9 mouse cellular contexts compared by ENCODE assay signal in the genomic region with DNA sequence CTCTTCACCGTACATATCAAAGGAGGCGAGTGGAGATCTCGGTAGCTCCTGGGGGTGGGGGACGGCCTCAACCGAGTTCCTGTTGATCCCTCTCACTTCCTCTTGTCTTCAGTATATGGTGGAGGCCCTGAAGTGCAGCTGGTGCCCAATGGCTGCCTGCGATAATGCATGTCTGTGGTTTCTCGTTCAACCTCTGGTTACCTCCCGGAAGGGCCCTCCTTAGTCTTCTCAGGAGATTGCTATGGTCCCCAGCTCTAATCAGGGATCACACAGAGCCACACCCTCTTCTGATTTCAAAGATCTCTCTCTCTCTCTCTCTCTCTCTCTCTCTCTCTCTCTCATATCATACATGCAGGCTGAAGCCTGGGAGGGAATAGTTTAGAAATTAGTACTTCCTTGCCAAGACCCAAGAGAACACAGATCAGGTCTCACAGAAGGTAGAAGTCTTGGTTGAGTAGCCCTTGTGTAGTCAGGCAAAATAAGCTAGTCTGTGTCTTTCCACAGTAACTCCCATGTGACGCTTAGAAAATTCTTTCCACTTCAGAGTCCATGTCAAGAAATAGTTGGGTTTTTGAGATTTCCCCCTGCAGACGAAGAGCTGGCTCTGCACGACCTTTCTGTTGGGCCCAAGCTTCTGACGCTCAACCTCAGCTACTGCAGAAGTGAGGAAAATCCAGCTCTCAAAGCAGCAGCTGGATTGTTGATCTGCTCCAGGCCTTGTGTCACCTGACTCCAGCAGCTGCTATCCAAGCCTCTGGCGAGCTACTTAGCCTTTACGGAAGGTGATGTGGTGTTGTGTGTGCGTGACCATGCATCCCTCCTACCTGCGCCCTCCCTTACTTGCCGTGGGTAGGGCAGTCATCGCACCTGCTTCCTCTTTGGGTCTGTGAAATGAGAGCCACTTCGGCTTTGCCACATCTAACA. TPM values are rescaled to one million over a fixed set of nuclear protein-coding genes. Genes with fewer than 3 reads are reported as not detected.
A peak's percentile ranks its signal among the peaks of the same experiment; 100 is the strongest.
DNase-seq lines count a peak whose midpoint lies in the region; ATAC-seq and TF ChIP-seq lines count a peak whose summit lies in the region.
"Had no signal": no experiment of that assay in that cellular context is flagged by ENCODE, and none has a peak within 500 bp of the region (broad histone marks: within the 10 kb centered on the region; RNA-seq: fewer than 3 reads in every experiment).

No protein-coding gene starts in this region.

- WGBS in heart, embryonic 15.5 days, result 69% methylated on average over 19 of the region's 19 CpGs
- WGBS in hindbrain, embryonic 12.5 days, result 86% methylated on average over 19 of the region's 19 CpGs

- no peak for ATAC-seq in heart, embryonic 15.5 days (replicated peaks; ENCODE audit: insufficient number of reproducible peaks, insufficient read depth, low FRiP score, low read depth)
- ATAC-seq in hindbrain, embryonic 12.5 days (ENCODE audit: low FRiP score), result no peak

- no peaks in the 10 kb centered on the region for H3K9me3 ChIP-seq in heart, embryonic 15.5 days (replicated peaks)
- no peaks in the 10 kb centered on the region for H3K9me3 ChIP-seq in hindbrain, embryonic 12.5 days (replicated peaks)
- H3K9me3 ChIP-seq: midbrain, embryonic 12.5 days had no signal

- peak overlapping the region; percentile 35; the same call in 1 of the 2 replicates for H3K4me2 ChIP-seq in heart, embryonic 15.5 days
- H3K4me2 ChIP-seq in hindbrain, embryonic 12.5 days (replicated peaks), result no peak overlapping the region
- H3K4me2 ChIP-seq: midbrain, embryonic 12.5 days had no signal

- no peak overlapping the region for H3K4me3 ChIP-seq in left cerebral cortex, adult 2 months
- H3K4me3 ChIP-seq in heart, embryonic 15.5 days, result no peak overlapping the region
- H3K4me3 ChIP-seq in hindbrain, embryonic 12.5 days, result no peak overlapping the region
- H3K4me3 ChIP-seq: midbrain, embryonic 12.5 days had no signal

- H3K27me3 ChIP-seq in heart, embryonic 15.5 days, result no peaks in the 10 kb centered on the region
- H3K27me3 ChIP-seq in hindbrain, embryonic 12.5 days, result no peaks in the 10 kb centered on the region
- H3K27me3 ChIP-seq: midbrain, embryonic 12.5 days had no signal

- peak overlapping the region; percentile 67; the same call in 1 of the 2 replicates for H3K27ac ChIP-seq in left cerebral cortex, adult 2 months
- peak overlapping the region; percentile 73 for H3K27ac ChIP-seq in heart, embryonic 15.5 days
- H3K27ac ChIP-seq in hindbrain, embryonic 12.5 days, result no peak overlapping the region
- H3K27ac ChIP-seq: midbrain, embryonic 12.5 days had no signal

- H3K4me1 ChIP-seq in heart, embryonic 15.5 days (replicated peaks), result peaks cover 44% of the 10 kb centered on the region
- H3K4me1 ChIP-seq in hindbrain, embryonic 12.5 days, result no peaks in the 10 kb centered on the region
- H3K4me1 ChIP-seq: midbrain, embryonic 12.5 days had no signal

- no peak for TF ChIP-seq CTCF in left cerebral cortex, adult 2 months (IDR thresholded peaks at IDR 0.05)

- peak in 1 of 2 experiments; percentile 13 for DNase-seq in left cerebral cortex, adult 2 months (ENCODE audit: extremely low spot score in 1 of 2, low spot score in 2 of 2)
- DNase-seq in left cerebral cortex, adult 11 months (ENCODE audit: low spot score), result no peak
- peak; percentile 61 to 70 for DNase-seq in lung, postnatal 4 days
- peak; percentile 81 for DNase-seq in thymus, postnatal 25 days
- DNase-seq in frontal cortex, adult 2 months (ENCODE audit: extremely low spot score in 1 of 2, low spot score in 1 of 2), result no peak
- no peak for DNase-seq in adrenal gland, postnatal 25 days

- intact Hi-C loops in left cerebral cortex, adult 2 months (cut with DNase I), result loop anchor here (5.0 kb wide), 1 partner anchor 36 kb away; no protein-coding TSS in a partner anchor

- no peak overlapping the region for H3K9ac ChIP-seq in heart, embryonic 15.5 days
- H3K9ac ChIP-seq in hindbrain, embryonic 12.5 days, result no peak overlapping the region
- H3K9ac ChIP-seq: midbrain, embryonic 12.5 days had no signal

- H3K36me3 ChIP-seq in heart, embryonic 15.5 days, result no peaks in the 10 kb centered on the region
- no peaks in the 10 kb centered on the region for H3K36me3 ChIP-seq in hindbrain, embryonic 12.5 days
- H3K36me3 ChIP-seq: midbrain, embryonic 12.5 days had no signal

RNA-seq across cellular contexts. Expression of a gene that starts 22.1 kb away (rescaled TPM):
- under 1 TPM in 1 of 2 experiments, not detected in 1; 0.75 TPM for total RNA-seq in left cerebral cortex, adult 2 months (2021)
- polyA plus RNA-seq in heart, embryonic 15.5 days (2015; fragmentation: Nextera tagmentation; extraction: Ambion mirVana), result 0.46 and 0.50 TPM in 2 replicates
- polyA plus RNA-seq in frontal cortex, adult 2 months (2012; rRNA removed), result 0.20 TPM in 1 of 2 replicates, not detected in the other
- polyA plus RNA-seq in hindbrain, embryonic 12.5 days (2016; fragmentation: Nextera tagmentation; extraction: Ambion mirVana), result not detected in 2 replicates
- not detected in 2 replicates for total RNA-seq in adrenal gland, postnatal 25 days (2021)
- polyA plus RNA-seq: midbrain, embryonic 12.5 days had no signal

RNA-seq across cellular contexts. Expression of a gene that starts 22.2 kb away (rescaled TPM):
- total RNA-seq in left cerebral cortex, adult 2 months (2021), result 1 to 10 TPM in 1 of 2 experiments, under 1 TPM in 1; 0.66 to 1.1 TPM
- polyA plus RNA-seq in heart, embryonic 15.5 days (2015; fragmentation: Nextera tagmentation; extraction: Ambion mirVana), result 0.19 and 0.32 TPM in 2 replicates
- 1.2 and 1.5 TPM in 2 replicates for polyA plus RNA-seq in frontal cortex, adult 2 months (2012; rRNA removed)
- polyA plus RNA-seq in hindbrain, embryonic 12.5 days (2016; fragmentation: Nextera tagmentation; extraction: Ambion mirVana), result not detected in 2 replicates
- not detected in 2 replicates for total RNA-seq in adrenal gland, postnatal 25 days (2021)
- polyA plus RNA-seq: midbrain, embryonic 12.5 days had no signal

RNA-seq across cellular contexts. Expression of a gene that starts 39.6 kb away (rescaled TPM):
- 1 to 10 TPM in 1 of 2 experiments, under 1 TPM in 1; 0.84 to 1.5 TPM for total RNA-seq in left cerebral cortex, adult 2 months (2021)
- 0.76 and 1.8 TPM in 2 replicates for polyA plus RNA-seq in heart, embryonic 15.5 days (2015; fragmentation: Nextera tagmentation; extraction: Ambion mirVana)
- polyA plus RNA-seq in frontal cortex, adult 2 months (2012; rRNA removed), result 1.4 and 1.8 TPM in 2 replicates
- 0.21 and 0.59 TPM in 2 replicates for polyA plus RNA-seq in hindbrain, embryonic 12.5 days (2016; fragmentation: Nextera tagmentation; extraction: Ambion mirVana)
- total RNA-seq in adrenal gland, postnatal 25 days (2021), result 0.49 and 0.57 TPM in 2 replicates

Comparison
In these comparisons a context has a peak if more than half of its experiments do, and no peak if none do; other contexts are left out.
1. DNase-seq: peak in lung, postnatal 4 days (2 of 2) and thymus, postnatal 25 days (single experiment); none in left cerebral cortex, adult 11 months (single experiment), frontal cortex, adult 2 months (0 of 2) and adrenal gland, postnatal 25 days (single experiment).